Mouse (Mus musculus): ENCODE measurements around the gene Eef1akmt2. TPM values are rescaled to one million over a fixed set of nuclear protein-coding genes. Genes with fewer than 3 reads are reported as not detected.

Eef1akmt2 gene
- polyA plus RNA-seq, 1 experiment from 2014 or later: 91.7 TPM

GRCm38 (mm10) chr7:132853946-132854345, 1.5 kb upstream of the Eef1akmt2 start:
- no peak overlapping the region for H3K9ac ChIP-seq (ENCODE audit: low read length)
- whole genome bisulfite sequencing: 57% methylated on average over 4 of the region's 4 CpGs
- DNase-seq (ENCODE audit: low spot score): no peak
- no peaks in the 10 kb centered on the region for H3K9me3 ChIP-seq (ENCODE audit: control insufficient read depth, low read length)
- no peak overlapping the region for H3K27ac ChIP-seq (ENCODE audit: low read depth, low read length)
- no peaks in the 10 kb centered on the region for H3K27me3 ChIP-seq (ENCODE audit: control insufficient read depth, insufficient read depth, low read length)
- H3K36me3 ChIP-seq (ENCODE audit: control insufficient read depth, insufficient read depth, low read length): no peaks in the 10 kb centered on the region
- peaks cover 5% of the 10 kb centered on the region; the same call in 1 of the 2 replicates for H3K4me1 ChIP-seq (replicated peaks; ENCODE audit: control insufficient read depth, insufficient read depth, low read length)
- H3K4me2 ChIP-seq (ENCODE audit: low read depth, low read length, severe bottlenecking): no peak overlapping the region
- H3K4me3 ChIP-seq (ENCODE audit: low read depth, low read length): no peak overlapping the region
- no peak for ATAC-seq (replicated peaks; ENCODE audit: low FRiP score)

GRCm38 (mm10) chr7:132853361-132853760, 888 bp upstream of the Eef1akmt2 start:
- H3K9me3 ChIP-seq (ENCODE audit: control insufficient read depth, low read length): no peaks in the 10 kb centered on the region
- no peak overlapping the region for H3K4me2 ChIP-seq (ENCODE audit: low read depth, low read length, severe bottlenecking)
- no peak for DNase-seq (ENCODE audit: low spot score)
- no peaks in the 10 kb centered on the region for H3K27me3 ChIP-seq (ENCODE audit: control insufficient read depth, insufficient read depth, low read length)
- no peak for ATAC-seq (replicated peaks; ENCODE audit: low FRiP score)
- 81% methylated on average over 6 of the region's 6 CpGs for WGBS
- H3K9ac ChIP-seq (ENCODE audit: low read length): no peak overlapping the region
- H3K36me3 ChIP-seq (ENCODE audit: control insufficient read depth, insufficient read depth, low read length): no peaks in the 10 kb centered on the region
- peaks cover 5% of the 10 kb centered on the region; the same call in 1 of the 2 replicates for H3K4me1 ChIP-seq (replicated peaks; ENCODE audit: control insufficient read depth, insufficient read depth, low read length)
- no peak overlapping the region for H3K27ac ChIP-seq (ENCODE audit: low read depth, low read length)
- H3K4me3 ChIP-seq (ENCODE audit: low read depth, low read length): no peak overlapping the region

GRCm38 (mm10) chr7:132843152-132843551, 9.3 kb downstream of the Eef1akmt2 start:
- Histone ChIP-seq H3K36me3 (ENCODE audit: control insufficient read depth, insufficient read depth, low read length) (no peaks in the 10 kb centered on the region), H3K9me3 (ENCODE audit: control insufficient read depth, low read length) (no peaks in the 10 kb centered on the region), H3K9ac (ENCODE audit: low read length) (no peak overlapping the region), H3K4me3 (ENCODE audit: low read depth, low read length) (no peak overlapping the region), H3K4me2 (ENCODE audit: low read depth, low read length, severe bottlenecking) (no peak overlapping the region), H3K4me1 (replicated peaks; ENCODE audit: control insufficient read depth, insufficient read depth, low read length) (no peaks in the 10 kb centered on the region), H3K27me3 (ENCODE audit: control insufficient read depth, insufficient read depth, low read length) (no peaks in the 10 kb centered on the region), H3K27ac (ENCODE audit: low read depth, low read length) (no peak overlapping the region)
- WGBS: 92% methylated on average over 3 of the region's 3 CpGs
- ATAC-seq (replicated peaks; ENCODE audit: low FRiP score) (no peak), DNase-seq (ENCODE audit: low spot score) (no peak)

- Histone ChIP-seq H3K4me2 (ENCODE audit: low read depth, low read length, severe bottlenecking) (no peak overlapping the region), H3K4me3 (ENCODE audit: low read depth, low read length) (no peak overlapping the region), H3K9ac (ENCODE audit: low read length) (no peak overlapping the region), H3K36me3 (ENCODE audit: control insufficient read depth, insufficient read depth, low read length) (no peaks in the 10 kb centered on the region), H3K27me3 (ENCODE audit: control insufficient read depth, insufficient read depth, low read length) (no peaks in the 10 kb centered on the region), H3K27ac (ENCODE audit: low read depth, low read length) (no peak overlapping the region), H3K9me3 (ENCODE audit: control insufficient read depth, low read length) (no peaks in the 10 kb centered on the region), H3K4me1 (replicated peaks; ENCODE audit: control insufficient read depth, insufficient read depth, low read length) (no peaks in the 10 kb centered on the region)
- WGBS: 100% methylated on average over 1 of the region's 1 CpGs
- DNase-seq (ENCODE audit: low spot score) (no peak), ATAC-seq (replicated peaks; ENCODE audit: low FRiP score) (no peak)
Measured at GRCm38 (mm10) chr7:132842455-132842854, 10.0 kb downstream of the Eef1akmt2 start.

- no peak overlapping the region for H3K27ac ChIP-seq (ENCODE audit: low read depth, low read length)
- ATAC-seq (replicated peaks; ENCODE audit: low FRiP score) (no peak), DNase-seq (ENCODE audit: low spot score) (no peak)
- H3K4me2 ChIP-seq (ENCODE audit: low read depth, low read length, severe bottlenecking): no peak overlapping the region
- no peaks in the 10 kb centered on the region for H3K4me1 ChIP-seq (replicated peaks; ENCODE audit: control insufficient read depth, insufficient read depth, low read length)
- H3K4me3 ChIP-seq (ENCODE audit: low read depth, low read length): no peak overlapping the region
- H3K9me3 ChIP-seq (ENCODE audit: control insufficient read depth, low read length): no peaks in the 10 kb centered on the region
- WGBS: 83% methylated on average over 5 of the region's 5 CpGs
- H3K27me3 ChIP-seq (ENCODE audit: control insufficient read depth, insufficient read depth, low read length): no peaks in the 10 kb centered on the region
- H3K9ac ChIP-seq (ENCODE audit: low read length): no peak overlapping the region
- H3K36me3 ChIP-seq (ENCODE audit: control insufficient read depth, insufficient read depth, low read length): no peaks in the 10 kb centered on the region
Measured at GRCm38 (mm10) chr7:132841287-132841686, 11.2 kb downstream of the Eef1akmt2 start.

- no peak overlapping the region for H3K4me2 ChIP-seq (ENCODE audit: low read depth, low read length, severe bottlenecking)
- no peaks in the 10 kb centered on the region for H3K27me3 ChIP-seq (ENCODE audit: control insufficient read depth, insufficient read depth, low read length)
- H3K9ac ChIP-seq (ENCODE audit: low read length): no peak overlapping the region
- H3K9me3 ChIP-seq (ENCODE audit: control insufficient read depth, low read length): no peaks in the 10 kb centered on the region
- WGBS: 70% methylated on average over 4 of the region's 4 CpGs
- DNase-seq (ENCODE audit: low spot score) (no peak), ATAC-seq (replicated peaks; ENCODE audit: low FRiP score) (no peak)
- no peaks in the 10 kb centered on the region for H3K4me1 ChIP-seq (replicated peaks; ENCODE audit: control insufficient read depth, insufficient read depth, low read length)
- no peak overlapping the region for H3K4me3 ChIP-seq (ENCODE audit: low read depth, low read length)
- H3K36me3 ChIP-seq (ENCODE audit: control insufficient read depth, insufficient read depth, low read length): peaks cover 3% of the 10 kb centered on the region; the same call in 1 of the 2 replicates
- no peak overlapping the region for H3K27ac ChIP-seq (ENCODE audit: low read depth, low read length)
Measured at GRCm38 (mm10) chr7:132830955-132831354, 21.5 kb downstream of the Eef1akmt2 start.

- Histone ChIP-seq H3K9me3 (ENCODE audit: control insufficient read depth, low read length) (no peaks in the 10 kb centered on the region), H3K4me2 (ENCODE audit: low read depth, low read length, severe bottlenecking) (no peak overlapping the region), H3K4me3 (ENCODE audit: low read depth, low read length) (no peak overlapping the region), H3K4me1 (replicated peaks; ENCODE audit: control insufficient read depth, insufficient read depth, low read length) (0 out of 2 replicates have a peak, but pooled peaks cover 4% of the 10 kb centered on the region), H3K27me3 (ENCODE audit: control insufficient read depth, insufficient read depth, low read length) (no peaks in the 10 kb centered on the region), H3K36me3 (ENCODE audit: control insufficient read depth, insufficient read depth, low read length) (no peaks in the 10 kb centered on the region), H3K27ac (ENCODE audit: low read depth, low read length) (peak overlapping the region; percentile 58; the same call in 1 of the 2 replicates), H3K9ac (ENCODE audit: low read length) (no peak overlapping the region)
- 22% methylated on average over 1 of the region's 1 CpGs for WGBS
- no peak for ATAC-seq (replicated peaks; ENCODE audit: low FRiP score)
- no peak for DNase-seq (ENCODE audit: low spot score)
Measured at GRCm38 (mm10) chr7:132824346-132825022, 28.0 kb downstream of the Eef1akmt2 start.

- no peak overlapping the region; the same call in 1 of the 2 replicates for H3K27ac ChIP-seq (ENCODE audit: low read depth, low read length)
- H3K4me1 ChIP-seq (replicated peaks; ENCODE audit: control insufficient read depth, insufficient read depth, low read length): 0 out of 2 replicates have a peak, but pooled peaks cover 4% of the 10 kb centered on the region
- no peaks in the 10 kb centered on the region for H3K9me3 ChIP-seq (ENCODE audit: control insufficient read depth, low read length)
- no peak overlapping the region for H3K9ac ChIP-seq (ENCODE audit: low read length)
- H3K36me3 ChIP-seq (ENCODE audit: control insufficient read depth, insufficient read depth, low read length): no peaks in the 10 kb centered on the region
- no peak overlapping the region for H3K4me2 ChIP-seq (ENCODE audit: low read depth, low read length, severe bottlenecking)
- ATAC-seq (replicated peaks; ENCODE audit: low FRiP score): peak; percentile 36
- no peak for DNase-seq (ENCODE audit: low spot score)
- no peaks in the 10 kb centered on the region for H3K27me3 ChIP-seq (ENCODE audit: control insufficient read depth, insufficient read depth, low read length)
- no peak overlapping the region for H3K4me3 ChIP-seq (ENCODE audit: low read depth, low read length)
Measured at GRCm38 (mm10) chr7:132823832-132824231, 28.6 kb downstream of the Eef1akmt2 start.

- Histone ChIP-seq H3K4me3 (ENCODE audit: low read depth, low read length) (no peak overlapping the region), H3K4me1 (replicated peaks; ENCODE audit: control insufficient read depth, insufficient read depth, low read length) (peaks cover 10% of the 10 kb centered on the region), H3K27me3 (ENCODE audit: control insufficient read depth, insufficient read depth, low read length) (no peaks in the 10 kb centered on the region), H3K36me3 (ENCODE audit: control insufficient read depth, insufficient read depth, low read length) (no peaks in the 10 kb centered on the region), H3K4me2 (ENCODE audit: low read depth, low read length, severe bottlenecking) (no peak overlapping the region), H3K27ac (ENCODE audit: low read depth, low read length) (no peak overlapping the region), H3K9me3 (ENCODE audit: control insufficient read depth, low read length) (no peaks in the 10 kb centered on the region), H3K9ac (ENCODE audit: low read length) (no peak overlapping the region)
- DNase-seq (ENCODE audit: low spot score) (no peak), ATAC-seq (replicated peaks; ENCODE audit: low FRiP score) (no peak)
- 55% methylated on average over 3 of the region's 3 CpGs for WGBS
Measured at GRCm38 (mm10) chr7:132820692-132821091, 31.8 kb downstream of the Eef1akmt2 start.

All from forebrain, embryonic 11.5 days (tissue).